Mouse (Mus musculus): ENCODE measurements around the gene Rac2. TPM values are rescaled to one million over a fixed set of nuclear protein-coding genes. Genes with fewer than 3 reads are reported as not detected.

Gene Rac2
- polyA plus RNA-seq, 1 experiment from 2014 or later: 27.9 TPM

DNA sequence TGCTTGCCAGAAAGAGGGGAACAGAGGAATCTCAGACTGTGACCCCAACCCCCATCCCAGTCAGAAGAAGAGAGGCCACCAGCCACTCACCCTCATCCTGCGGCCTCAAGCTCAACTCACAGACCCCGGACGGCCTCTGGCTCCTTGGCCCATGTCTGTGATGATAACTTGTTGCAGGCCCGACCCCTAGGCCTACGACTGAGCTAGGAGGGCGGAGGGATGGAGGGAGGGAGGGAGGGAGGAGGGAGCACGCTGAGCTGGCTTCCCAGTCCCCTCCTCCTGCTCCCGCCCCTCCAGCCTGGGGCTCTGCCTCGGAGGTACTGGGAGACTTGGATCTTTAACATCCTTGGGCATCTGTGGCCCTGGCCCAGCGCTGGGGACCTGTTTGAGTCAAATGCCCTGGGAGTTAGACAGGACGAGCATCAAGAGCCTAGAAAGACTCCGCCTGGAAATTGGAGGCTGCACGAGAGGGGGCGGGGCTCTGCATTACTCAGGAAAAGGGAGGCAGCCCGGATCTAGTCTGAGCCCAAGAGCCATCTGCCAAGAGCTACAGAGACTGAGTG, 43.1 kb downstream of the Rac2 start:
- WGBS: 1% methylated on average over 11 of the region's 15 CpGs

DNA sequence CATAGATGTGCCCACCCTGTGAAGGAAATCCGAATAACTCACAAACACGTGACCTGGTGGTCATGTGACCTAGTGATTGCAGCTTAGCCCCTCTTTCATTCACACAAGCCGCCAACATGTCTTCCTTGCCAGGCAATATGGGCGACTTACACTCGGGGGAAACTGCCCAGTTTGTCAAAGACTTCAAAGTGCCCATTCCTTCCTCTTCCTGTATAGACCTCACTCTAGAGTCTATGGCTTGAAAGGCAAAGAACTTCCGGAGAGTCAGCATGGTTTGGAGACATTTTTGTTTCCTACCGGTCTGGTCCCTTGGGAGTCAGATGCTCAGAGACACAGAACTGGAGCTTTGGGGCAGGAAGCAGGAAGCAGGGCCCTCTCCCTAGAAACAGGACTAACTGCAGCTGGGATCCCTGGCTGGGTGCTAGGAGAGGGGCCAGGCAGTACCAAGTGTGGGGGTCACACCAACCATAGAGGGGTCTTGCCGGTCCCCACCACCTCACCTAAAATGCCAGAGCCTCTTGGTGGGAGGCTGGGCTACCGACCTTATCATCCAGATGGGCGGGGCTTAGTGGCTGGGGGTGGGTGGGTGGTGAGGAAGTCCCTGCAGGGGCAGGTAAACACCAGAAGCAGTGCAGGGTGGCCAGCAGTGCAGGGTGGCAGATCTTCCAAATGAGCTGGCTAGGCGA, 43.7 kb downstream of the Rac2 start:
- no peaks in the 10 kb centered on the region for H3K9me3 ChIP-seq (ENCODE audit: control insufficient read depth, low read length)
- WGBS: 40% methylated on average over 11 of the region's 11 CpGs
- no peak for DNase-seq (ENCODE audit: low spot score)
- peak; percentile 2; the same call in 1 of the 2 replicates for ATAC-seq (ENCODE audit: low read depth)
- H3K27me3 ChIP-seq (replicated peaks; ENCODE audit: control insufficient read depth, insufficient read depth, low read length): no peaks in the 10 kb centered on the region
- H3K4me1 ChIP-seq (ENCODE audit: control insufficient read depth, insufficient read depth, low read length): peaks cover 20% of the 10 kb centered on the region
- H3K4me3 ChIP-seq (ENCODE audit: low read depth, low read length): peak overlapping the region; percentile 38
- H3K27ac ChIP-seq (replicated peaks; ENCODE audit: low read depth, low read length): peak overlapping the region; percentile 74
- peak overlapping the region; percentile 59 for H3K9ac ChIP-seq (ENCODE audit: low read depth, low read length)
- H3K4me2 ChIP-seq (ENCODE audit: low read depth, low read length): peak overlapping the region; percentile 67
- H3K36me3 ChIP-seq (ENCODE audit: control insufficient read depth, insufficient read depth, low read length): 0 out of 2 replicates have a peak, but pooled peaks cover 6% of the 10 kb centered on the region

More for the DNA sequence above, 43.1 kb downstream of the Rac2 start:
- no peaks in the 10 kb centered on the region for H3K27me3 ChIP-seq (replicated peaks; ENCODE audit: control insufficient read depth, insufficient read depth, low read length)
- DNase-seq (ENCODE audit: low spot score): peak; percentile 87
- H3K4me3 ChIP-seq (ENCODE audit: low read depth, low read length): peak overlapping the region; percentile 38
- 0 out of 2 replicates have a peak, but pooled peaks cover 6% of the 10 kb centered on the region for H3K36me3 ChIP-seq (ENCODE audit: control insufficient read depth, insufficient read depth, low read length)
- H3K9me3 ChIP-seq (ENCODE audit: control insufficient read depth, low read length): no peaks in the 10 kb centered on the region
- peak overlapping the region; percentile 74 for H3K27ac ChIP-seq (replicated peaks; ENCODE audit: low read depth, low read length)
- peak overlapping the region; percentile 67 for H3K4me2 ChIP-seq (ENCODE audit: low read depth, low read length)
- peaks cover 20% of the 10 kb centered on the region for H3K4me1 ChIP-seq (ENCODE audit: control insufficient read depth, insufficient read depth, low read length)
- ATAC-seq (ENCODE audit: low read depth): peak; percentile 67
- H3K9ac ChIP-seq (ENCODE audit: low read depth, low read length): peak overlapping the region; percentile 59

DNA sequence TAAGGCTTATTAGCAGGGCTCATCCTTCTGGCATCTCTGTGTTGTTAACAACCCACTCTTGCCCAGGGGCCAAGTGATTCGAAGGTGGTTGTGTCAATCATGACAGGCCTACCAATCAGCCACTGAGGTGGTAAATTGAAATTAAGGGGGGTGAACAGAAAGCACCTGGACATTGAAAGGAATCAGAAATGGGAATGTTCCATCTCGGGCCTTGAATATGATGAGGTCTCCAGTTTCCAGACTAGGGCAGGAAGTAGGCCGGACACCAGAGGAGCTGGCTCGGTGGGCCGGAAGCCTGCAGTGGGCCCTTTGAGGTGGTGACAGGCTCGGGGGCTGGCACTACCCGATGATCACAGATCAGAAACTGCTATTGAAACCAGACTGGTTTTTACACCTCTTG, 44.6 kb downstream of the Rac2 start:
- 0 out of 2 replicates have a peak overlapping the region, but pooled peaks have one; percentile 38 for H3K4me3 ChIP-seq (ENCODE audit: low read depth, low read length)
- H3K27me3 ChIP-seq (replicated peaks; ENCODE audit: control insufficient read depth, insufficient read depth, low read length): no peaks in the 10 kb centered on the region
- H3K4me1 ChIP-seq (ENCODE audit: control insufficient read depth, insufficient read depth, low read length): peaks cover 20% of the 10 kb centered on the region
- peak overlapping the region; percentile 67 for H3K4me2 ChIP-seq (ENCODE audit: low read depth, low read length)
- 0 out of 2 replicates have a peak, but pooled peaks cover 11% of the 10 kb centered on the region for H3K36me3 ChIP-seq (ENCODE audit: control insufficient read depth, insufficient read depth, low read length)
- no peaks in the 10 kb centered on the region for H3K9me3 ChIP-seq (ENCODE audit: control insufficient read depth, low read length)
- H3K27ac ChIP-seq (replicated peaks; ENCODE audit: low read depth, low read length): no peak overlapping the region
- ATAC-seq (ENCODE audit: low read depth) (no peak), DNase-seq (ENCODE audit: low spot score) (no peak)
- 63% methylated on average over 7 of the region's 7 CpGs for WGBS
- no peak overlapping the region for H3K9ac ChIP-seq (ENCODE audit: low read depth, low read length)

DNA sequence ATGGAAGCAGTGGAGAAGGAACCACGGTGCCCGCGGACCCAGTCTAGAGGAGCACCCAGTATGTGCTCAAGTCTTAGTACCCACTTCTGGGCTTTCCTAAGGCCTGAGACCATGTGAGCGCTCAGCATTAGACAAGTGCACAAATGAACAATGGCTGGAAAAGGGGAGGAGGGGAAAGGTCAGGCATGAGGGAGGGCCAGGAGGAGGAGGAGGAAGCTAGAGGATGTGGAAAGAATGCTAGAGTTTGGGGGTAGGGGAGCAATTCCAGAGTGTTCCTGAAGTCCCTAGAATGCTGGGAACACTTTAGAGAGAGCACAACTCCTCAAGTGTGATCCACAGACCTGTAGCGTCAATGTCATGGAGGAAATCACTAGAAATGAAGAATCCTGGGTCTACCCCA, 48.4 kb downstream of the Rac2 start:
- no peak overlapping the region for H3K27ac ChIP-seq (replicated peaks; ENCODE audit: low read depth, low read length)
- H3K9me3 ChIP-seq (ENCODE audit: control insufficient read depth, low read length): no peaks in the 10 kb centered on the region
- H3K4me2 ChIP-seq (ENCODE audit: low read depth, low read length): no peak overlapping the region
- 88% methylated on average over 5 of the region's 5 CpGs for WGBS
- 0 out of 2 replicates have a peak, but pooled peaks cover 11% of the 10 kb centered on the region for H3K36me3 ChIP-seq (ENCODE audit: control insufficient read depth, insufficient read depth, low read length)
- H3K4me1 ChIP-seq (ENCODE audit: control insufficient read depth, insufficient read depth, low read length): 0 out of 2 replicates have a peak, but pooled peaks cover 6% of the 10 kb centered on the region
- no peak overlapping the region for H3K4me3 ChIP-seq (ENCODE audit: low read depth, low read length)
- no peaks in the 10 kb centered on the region for H3K27me3 ChIP-seq (replicated peaks; ENCODE audit: control insufficient read depth, insufficient read depth, low read length)
- ATAC-seq (ENCODE audit: low read depth) (no peak), DNase-seq (ENCODE audit: low spot score) (no peak)
- H3K9ac ChIP-seq (ENCODE audit: low read depth, low read length): no peak overlapping the region

DNA sequence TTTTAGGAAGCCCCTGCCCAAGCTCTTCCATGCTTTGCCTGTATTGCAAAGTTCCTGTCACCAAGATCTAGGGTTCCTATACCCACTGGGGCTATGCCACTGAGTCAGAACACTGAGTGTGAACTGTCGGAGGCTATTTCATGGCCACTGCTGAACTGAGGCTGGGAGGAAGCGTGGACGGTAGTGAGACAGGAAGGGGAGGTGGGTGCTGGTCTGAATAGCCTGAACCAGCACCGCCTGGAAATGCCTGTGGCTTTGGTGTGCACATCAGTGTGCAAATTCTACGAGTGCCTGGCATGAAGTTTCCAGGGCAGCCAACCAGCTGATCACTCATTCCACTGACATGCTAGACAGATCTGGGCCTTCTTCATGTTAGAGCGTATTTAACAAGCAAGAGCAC, 50.7 kb downstream of the Rac2 start:
- 68% methylated on average over 6 of the region's 6 CpGs for WGBS
- DNase-seq (ENCODE audit: low spot score) (no peak), ATAC-seq (ENCODE audit: low read depth) (no peak)
- no peaks in the 10 kb centered on the region for H3K9me3 ChIP-seq (ENCODE audit: control insufficient read depth, low read length)
- H3K4me2 ChIP-seq (ENCODE audit: low read depth, low read length): no peak overlapping the region
- H3K36me3 ChIP-seq (ENCODE audit: control insufficient read depth, insufficient read depth, low read length): 0 out of 2 replicates have a peak, but pooled peaks cover 11% of the 10 kb centered on the region
- no peak overlapping the region for H3K9ac ChIP-seq (ENCODE audit: low read depth, low read length)
- no peak overlapping the region for H3K4me3 ChIP-seq (ENCODE audit: low read depth, low read length)
- no peaks in the 10 kb centered on the region for H3K27me3 ChIP-seq (replicated peaks; ENCODE audit: control insufficient read depth, insufficient read depth, low read length)
- no peaks in the 10 kb centered on the region for H3K4me1 ChIP-seq (ENCODE audit: control insufficient read depth, insufficient read depth, low read length)
- no peak overlapping the region for H3K27ac ChIP-seq (replicated peaks; ENCODE audit: low read depth, low read length)

DNA sequence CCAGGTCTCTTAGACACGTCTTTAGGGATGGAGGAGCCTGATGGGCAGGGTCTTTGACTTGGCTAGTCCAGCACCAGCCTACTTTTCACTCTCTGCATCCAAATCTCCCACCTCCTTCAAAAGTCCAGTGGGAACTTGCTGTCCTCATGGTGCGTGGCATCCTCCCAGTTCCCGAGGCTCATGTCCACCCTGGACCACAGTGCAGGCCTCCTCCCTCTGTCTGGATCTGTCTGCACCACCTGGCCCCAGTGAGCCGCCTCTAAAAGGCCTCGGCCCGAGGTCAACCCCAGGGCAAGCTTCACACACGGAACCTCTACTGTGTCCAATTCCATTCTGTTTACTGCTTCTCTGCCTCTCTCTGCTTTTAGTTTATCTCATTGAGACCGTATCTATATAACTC, 51.3 kb downstream of the Rac2 start:
- no peak for ATAC-seq (ENCODE audit: low read depth)

DNA sequence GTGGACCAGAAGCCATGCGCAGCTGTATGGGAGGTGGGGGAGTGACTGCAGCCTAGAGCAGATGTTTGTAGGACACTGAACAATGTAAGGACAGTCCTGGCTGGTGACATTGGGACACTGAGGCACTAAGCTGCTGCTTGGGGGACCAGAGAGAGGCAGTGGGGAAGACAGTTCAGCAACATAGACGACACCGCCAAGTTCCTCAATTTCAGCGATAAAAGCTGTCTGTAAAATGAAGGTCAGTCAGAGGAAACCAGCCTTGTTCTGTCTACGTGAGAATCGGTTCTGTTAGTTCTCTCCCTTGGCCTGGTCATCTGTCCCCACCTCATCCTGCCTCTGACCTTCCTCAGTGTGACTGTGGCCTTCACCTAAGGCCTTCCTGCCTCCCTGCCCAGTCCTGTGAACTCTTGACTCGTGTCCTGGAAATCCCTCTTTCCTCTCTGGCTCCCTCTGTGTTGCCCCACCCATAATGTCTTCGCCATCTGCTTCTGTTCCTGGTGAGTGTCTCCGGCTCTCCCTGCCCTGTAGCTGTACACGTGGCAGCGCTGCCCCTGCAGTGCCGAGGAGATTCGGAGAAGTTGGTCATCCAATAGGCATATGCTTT, 52.4 kb downstream of the Rac2 start:
- ATAC-seq (ENCODE audit: low read depth) (no peak), DNase-seq (ENCODE audit: low spot score) (no peak)
- Histone ChIP-seq H3K9ac (ENCODE audit: low read depth, low read length) (no peak overlapping the region), H3K9me3 (ENCODE audit: control insufficient read depth, low read length) (no peaks in the 10 kb centered on the region), H3K36me3 (ENCODE audit: control insufficient read depth, insufficient read depth, low read length) (0 out of 2 replicates have a peak, but pooled peaks cover 4% of the 10 kb centered on the region), H3K4me2 (ENCODE audit: low read depth, low read length) (no peak overlapping the region), H3K27me3 (replicated peaks; ENCODE audit: control insufficient read depth, insufficient read depth, low read length) (no peaks in the 10 kb centered on the region), H3K27ac (replicated peaks; ENCODE audit: low read depth, low read length) (no peak overlapping the region), H3K4me3 (ENCODE audit: low read depth, low read length) (no peak overlapping the region), H3K4me1 (ENCODE audit: control insufficient read depth, insufficient read depth, low read length) (peaks cover 11% of the 10 kb centered on the region; the same call in 1 of the 2 replicates)
- WGBS: 65% methylated on average over 13 of the region's 13 CpGs

More for the DNA sequence above, 51.3 kb downstream of the Rac2 start:
- no peak overlapping the region for H3K9ac ChIP-seq (ENCODE audit: low read depth, low read length)
- no peak overlapping the region for H3K4me3 ChIP-seq (ENCODE audit: low read depth, low read length)
- 71% methylated on average over 8 of the region's 8 CpGs for WGBS
- H3K4me2 ChIP-seq (ENCODE audit: low read depth, low read length): no peak overlapping the region
- H3K36me3 ChIP-seq (ENCODE audit: control insufficient read depth, insufficient read depth, low read length): 0 out of 2 replicates have a peak, but pooled peaks cover 7% of the 10 kb centered on the region
- no peak for DNase-seq (ENCODE audit: low spot score)
- H3K27ac ChIP-seq (replicated peaks; ENCODE audit: low read depth, low read length): no peak overlapping the region
- H3K27me3 ChIP-seq (replicated peaks; ENCODE audit: control insufficient read depth, insufficient read depth, low read length): no peaks in the 10 kb centered on the region
- H3K9me3 ChIP-seq (ENCODE audit: control insufficient read depth, low read length): no peaks in the 10 kb centered on the region
- peaks cover under 1% of the 10 kb centered on the region; the same call in 1 of the 2 replicates for H3K4me1 ChIP-seq (ENCODE audit: control insufficient read depth, insufficient read depth, low read length)

DNA sequence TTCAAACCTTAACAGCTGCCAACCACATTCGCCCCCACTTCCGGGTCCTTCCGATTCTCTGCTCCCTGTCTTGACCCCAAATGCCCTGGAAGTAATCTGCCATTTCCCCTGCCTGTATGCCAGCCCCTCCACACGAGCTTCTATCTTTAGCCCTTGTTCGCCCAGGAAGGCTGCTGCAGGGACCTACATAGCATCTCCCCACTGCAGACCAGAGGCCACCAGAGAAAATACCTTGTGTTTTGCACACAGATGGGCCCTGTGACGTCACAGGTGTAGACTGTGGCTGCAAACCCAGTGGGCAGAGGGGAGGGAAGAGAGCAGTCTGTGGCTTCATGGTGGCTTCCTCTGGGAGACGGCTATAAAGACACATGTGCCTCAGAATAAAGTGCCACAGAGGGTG, 54.4 kb downstream of the Rac2 start:
- ATAC-seq (ENCODE audit: low read depth) (no peak), DNase-seq (ENCODE audit: low spot score) (no peak)
- Histone ChIP-seq H3K9me3 (ENCODE audit: control insufficient read depth, low read length) (no peaks in the 10 kb centered on the region), H3K4me1 (ENCODE audit: control insufficient read depth, insufficient read depth, low read length) (peaks cover 16% of the 10 kb centered on the region), H3K27ac (replicated peaks; ENCODE audit: low read depth, low read length) (no peak overlapping the region), H3K4me2 (ENCODE audit: low read depth, low read length) (no peak overlapping the region), H3K9ac (ENCODE audit: low read depth, low read length) (no peak overlapping the region), H3K27me3 (replicated peaks; ENCODE audit: control insufficient read depth, insufficient read depth, low read length) (no peaks in the 10 kb centered on the region), H3K4me3 (ENCODE audit: low read depth, low read length) (no peak overlapping the region), H3K36me3 (ENCODE audit: control insufficient read depth, insufficient read depth, low read length) (no peaks in the 10 kb centered on the region)
- 52% methylated on average over 7 of the region's 7 CpGs for WGBS

Measured in embryonic facial prominence, embryonic 14.5 days (tissue).